Mouse (Mus musculus) gastrocnemius, postnatal 14 days (tissue): ENCODE measurements at regions not wholly inside any gene's neighbourhood (a gene's known extent, or its start where the extent isn't known, plus 50 kb on each side); places are given as distances from the start of the nearest gene placed in this dataset.
A peak's percentile ranks its signal among the peaks of the same experiment; 100 is the strongest.

Experiments used
- DNase-seq: peaks from one replicate; pipeline ENCODE4 v3.0.0; 2021; ENCODE audit warnings: mixed read lengths
- intact Hi-C: fragments of 180-260 bp; cut with DNase I; formaldehyde crosslinking; loops from one replicate; pipeline ENCODE4 v1.15.1; 2025; ENCODE audit warnings: low total_unique reads

DNA sequence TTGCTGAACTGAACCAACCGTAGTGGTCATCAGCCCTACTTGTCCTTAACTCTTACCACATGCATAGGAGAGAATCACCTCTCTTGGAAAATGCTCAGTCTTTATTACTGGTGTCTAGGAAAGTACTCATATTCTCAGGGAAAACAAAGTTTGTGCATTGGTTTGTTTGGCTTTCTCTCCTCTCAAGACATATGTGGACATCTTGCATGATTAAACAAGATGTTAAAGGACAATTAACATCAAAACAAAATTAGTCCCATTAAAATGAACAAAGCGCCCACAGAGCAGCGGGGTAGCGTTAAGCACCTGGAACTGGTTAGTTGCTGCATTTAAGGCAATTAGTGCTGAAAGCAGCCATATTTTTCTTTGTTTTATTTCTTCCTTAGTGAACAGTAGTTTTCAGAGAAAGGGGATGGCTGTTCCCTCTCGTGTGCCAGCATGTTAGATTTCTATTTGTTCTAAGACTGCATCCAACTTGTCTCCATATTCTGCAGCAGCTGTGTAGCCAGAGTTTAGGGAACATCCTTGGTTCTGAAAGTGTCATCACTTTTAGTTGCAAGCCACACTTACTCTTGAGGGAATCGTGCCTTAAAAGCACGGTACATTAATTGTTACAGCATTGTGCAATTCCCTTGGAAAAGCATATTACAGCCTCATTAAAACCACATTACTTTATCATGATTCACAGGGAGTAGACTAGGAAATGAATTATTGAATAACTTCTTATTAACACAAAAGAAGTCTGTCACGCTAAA is 137.7 kb downstream of the Ube2u start:
- intact Hi-C loops = no loop called here
- no peak for DNase-seq

DNA sequence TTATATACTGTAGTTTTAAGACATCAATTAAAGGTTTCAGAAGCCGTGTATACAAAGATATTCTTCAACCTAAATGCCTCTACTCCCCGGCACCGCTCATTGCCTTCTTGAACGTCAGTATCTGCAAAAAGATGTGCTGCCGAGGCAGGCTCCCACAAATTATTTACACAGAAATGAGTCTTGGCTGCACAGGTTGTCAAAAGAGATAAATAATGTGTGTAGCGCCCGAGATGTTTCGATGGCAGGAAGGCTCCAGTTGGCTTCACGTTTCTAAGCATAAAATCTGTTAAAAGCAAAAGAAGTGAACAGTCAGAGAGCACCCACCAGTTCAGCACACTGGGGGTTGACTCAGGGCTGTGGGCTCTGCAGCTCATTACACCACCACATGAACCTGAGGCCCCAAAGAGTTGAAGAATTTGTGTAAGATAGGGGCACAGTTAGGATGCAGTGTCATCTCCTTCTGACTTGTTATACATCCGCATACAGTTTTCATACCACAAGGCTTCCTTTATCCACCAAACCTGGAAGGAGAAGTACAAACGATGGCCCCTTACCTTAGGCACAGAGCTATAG is 138.4 kb downstream of the Ube2u start:
- no peak for DNase-seq

DNA sequence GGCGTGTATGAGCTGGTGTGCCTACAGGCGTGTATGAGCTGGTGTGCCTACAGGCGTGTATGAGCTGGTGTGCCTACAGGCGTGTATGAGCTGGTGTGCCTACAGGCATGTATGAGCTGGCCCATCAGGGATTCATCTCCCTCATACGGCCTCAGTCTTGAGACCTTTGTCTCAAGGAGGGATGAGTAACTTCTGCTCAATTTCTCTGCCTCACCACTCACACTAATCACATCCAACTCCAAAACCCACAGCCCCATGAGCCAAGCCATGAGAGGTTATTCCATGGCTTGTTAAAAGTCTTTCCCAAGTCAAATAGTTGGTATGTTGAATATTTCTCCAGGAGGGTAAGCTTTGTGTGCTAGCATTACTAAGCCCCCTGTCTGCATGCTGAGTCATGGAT is 146.0 kb downstream of the Ube2u start:
- DNase-seq = no peak
- intact Hi-C loops = no loop called here

More for the DNA sequence above, 138.4 kb downstream of the Ube2u start:
- intact Hi-C loops = no loop called here

DNA sequence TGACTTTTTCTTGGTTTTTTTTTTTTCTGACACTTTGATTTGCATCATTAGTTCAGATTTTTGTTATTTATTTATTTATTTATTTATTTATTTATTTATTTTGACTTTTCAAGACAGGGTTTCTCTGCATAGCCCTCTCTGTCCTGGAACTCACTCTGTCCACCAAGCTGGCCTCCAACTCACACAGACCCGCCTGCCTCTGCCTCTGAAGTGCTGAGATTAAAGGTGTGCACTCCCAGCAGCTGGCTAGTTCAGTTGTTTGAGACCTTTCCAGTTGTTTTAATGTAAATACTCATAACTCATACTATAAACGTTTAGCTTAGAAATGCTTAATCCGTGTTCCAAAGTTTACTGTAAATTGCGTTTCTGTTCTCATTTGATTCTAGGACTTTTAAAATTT is 147.9 kb downstream of the Ube2u start:
- intact Hi-C loops = no loop called here
- DNase-seq = no peak

DNA sequence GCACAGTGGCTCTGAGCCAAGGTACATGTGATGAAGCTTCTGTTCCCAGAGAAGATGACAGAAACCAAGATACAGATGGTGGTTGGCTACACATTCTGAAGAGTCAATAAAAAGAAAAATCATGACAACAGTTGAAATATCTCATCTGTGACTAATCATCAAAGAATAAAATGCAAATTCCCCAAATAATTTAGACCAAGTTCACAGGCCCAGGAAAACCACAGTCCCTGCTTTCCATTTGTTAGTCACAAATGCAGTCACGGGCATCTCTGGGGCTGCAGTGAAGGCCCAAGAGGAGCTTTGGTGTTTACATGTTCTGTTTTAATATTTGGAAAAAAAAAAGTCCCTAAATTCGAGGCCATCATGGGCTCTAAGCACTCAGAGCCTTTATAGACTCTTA is 142.1 kb upstream of the Cachd1 start:
- no peak for DNase-seq
- intact Hi-C loops = no loop called here

DNA sequence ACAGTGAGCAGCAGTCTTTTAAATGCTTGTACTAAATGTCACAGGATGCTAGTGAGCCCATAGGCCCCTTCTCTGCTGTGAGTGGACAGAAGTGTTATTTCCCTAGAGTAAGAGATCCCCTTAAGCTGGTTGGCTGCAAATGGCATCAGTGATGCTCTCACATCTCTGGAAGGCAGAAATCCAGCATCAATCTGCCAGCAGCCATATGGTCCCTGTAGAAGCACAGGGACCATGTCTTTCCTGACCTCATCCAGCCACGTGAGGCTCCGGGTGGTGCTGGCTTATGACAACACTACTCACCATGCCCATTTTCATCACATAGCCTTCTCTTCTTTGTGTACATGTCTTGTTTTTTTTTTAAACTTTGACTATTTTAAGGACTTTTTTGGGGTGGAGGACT is 138.9 kb upstream of the Cachd1 start:
- intact Hi-C loops = no loop called here
- DNase-seq = no peak

DNA sequence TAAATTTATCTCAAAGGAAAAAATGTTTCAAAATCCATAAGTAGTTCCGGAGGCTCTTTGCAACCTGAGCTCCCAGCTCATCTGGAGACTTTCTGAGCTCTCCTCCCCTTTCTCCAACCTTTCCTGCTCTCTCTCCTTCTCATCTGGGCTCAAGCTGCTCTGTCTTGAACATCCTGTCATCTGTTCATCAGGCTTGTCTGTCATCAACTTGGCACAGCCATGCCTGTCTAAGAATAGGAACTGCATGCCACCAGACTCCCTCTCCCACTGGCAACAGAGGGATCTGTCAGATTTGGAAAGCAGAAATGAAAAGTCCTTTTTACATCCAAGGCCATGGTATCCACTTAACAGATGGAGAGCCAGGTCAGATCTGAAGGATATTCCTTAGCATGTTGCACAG is 115.3 kb upstream of the Cachd1 start:
- DNase-seq = no peak
- intact Hi-C loops = no loop called here

DNA sequence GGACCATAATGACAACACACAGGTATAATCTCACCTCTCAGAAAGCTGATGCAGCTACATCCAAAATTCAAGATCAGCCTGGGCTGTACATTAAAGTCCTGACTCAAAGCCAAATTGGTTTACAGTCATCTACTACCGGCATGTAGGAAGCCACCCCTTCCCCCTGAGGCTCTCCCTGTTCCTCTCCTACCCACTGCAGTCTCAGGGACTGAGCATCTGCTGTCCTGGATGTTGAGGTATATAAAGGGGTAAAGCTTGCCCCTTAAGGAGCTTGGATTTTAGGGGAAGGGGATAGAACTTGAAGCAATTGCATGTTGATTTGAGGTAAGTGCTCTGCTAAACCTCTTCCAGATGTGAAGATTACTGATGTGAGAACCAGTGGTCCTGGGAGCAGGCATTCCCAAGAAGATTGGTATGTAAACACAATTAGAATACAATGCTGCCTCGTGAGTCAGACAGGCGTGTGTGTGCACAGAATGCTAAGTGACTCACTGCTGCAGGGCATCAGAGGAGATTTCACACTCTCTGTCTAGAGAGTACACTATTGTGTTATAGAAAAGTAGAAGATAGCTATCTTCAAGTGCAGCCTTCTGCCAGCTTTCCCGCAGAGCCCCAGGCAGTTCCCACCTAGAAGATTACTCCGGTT is 111.7 kb upstream of the Cachd1 start:
- no peak for DNase-seq
- intact Hi-C loops = no loop called here

DNA sequence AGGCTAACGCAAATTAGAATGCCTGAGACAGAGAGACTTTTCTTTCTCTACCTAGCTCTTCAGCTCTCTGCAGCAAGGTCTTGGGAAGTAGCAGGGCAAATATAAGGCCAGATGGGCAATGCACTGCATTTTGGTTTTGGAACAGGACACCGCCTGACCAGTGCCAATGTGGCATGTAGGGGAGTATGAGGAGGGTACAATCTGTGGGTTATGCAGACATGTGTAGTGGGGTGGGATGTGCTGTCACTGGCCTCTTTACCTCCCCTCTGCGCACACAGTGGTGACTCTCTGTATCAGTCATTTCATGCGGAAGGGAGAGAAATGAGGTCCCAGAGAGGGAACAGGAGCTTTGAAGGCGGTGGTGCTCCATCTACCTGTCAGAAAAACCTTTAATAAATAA is 105.9 kb upstream of the Cachd1 start:
- no peak for DNase-seq
- intact Hi-C loops = no loop called here

DNA sequence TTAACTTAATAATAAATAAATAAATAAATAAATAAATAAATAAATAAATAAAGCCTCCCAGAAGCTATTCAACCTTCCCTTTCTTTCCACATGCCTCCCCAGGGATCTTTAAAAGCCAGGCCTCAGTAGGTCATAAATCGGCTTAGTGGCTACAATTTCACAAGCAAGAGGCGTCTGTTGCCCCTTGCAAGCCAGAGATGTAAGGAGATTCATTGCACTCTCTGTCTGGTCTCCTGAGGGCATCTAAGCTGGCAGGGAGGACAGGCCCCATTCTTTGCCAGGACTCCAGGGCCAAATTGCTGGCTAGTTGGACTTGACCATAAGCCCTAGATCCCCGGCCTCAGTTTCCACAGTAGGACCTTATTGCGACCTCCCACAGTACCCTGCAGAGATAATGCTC is 101.6 kb upstream of the Cachd1 start:
- intact Hi-C loops = no loop called here
- no peak for DNase-seq

DNA sequence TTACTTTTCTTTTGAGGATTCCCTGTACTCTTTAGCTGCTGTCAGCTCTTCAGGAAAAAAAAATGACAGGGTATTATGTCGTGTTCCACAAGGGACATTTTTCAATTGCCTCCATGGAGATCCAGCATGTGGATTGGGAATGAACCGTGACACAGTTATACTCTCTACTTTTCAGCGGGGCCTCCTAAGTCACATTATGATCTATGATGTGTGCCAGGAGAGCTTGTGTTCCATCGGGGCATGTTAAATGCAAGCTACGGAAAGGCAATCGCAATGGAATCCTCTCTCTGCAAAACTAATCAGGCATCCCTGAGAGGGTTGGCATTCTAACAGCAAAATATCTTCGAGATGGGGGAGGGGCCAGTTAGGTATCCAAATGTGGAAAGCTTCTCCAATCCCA is 92.7 kb upstream of the Cachd1 start:
- intact Hi-C loops = no loop called here
- DNase-seq = no peak

DNA sequence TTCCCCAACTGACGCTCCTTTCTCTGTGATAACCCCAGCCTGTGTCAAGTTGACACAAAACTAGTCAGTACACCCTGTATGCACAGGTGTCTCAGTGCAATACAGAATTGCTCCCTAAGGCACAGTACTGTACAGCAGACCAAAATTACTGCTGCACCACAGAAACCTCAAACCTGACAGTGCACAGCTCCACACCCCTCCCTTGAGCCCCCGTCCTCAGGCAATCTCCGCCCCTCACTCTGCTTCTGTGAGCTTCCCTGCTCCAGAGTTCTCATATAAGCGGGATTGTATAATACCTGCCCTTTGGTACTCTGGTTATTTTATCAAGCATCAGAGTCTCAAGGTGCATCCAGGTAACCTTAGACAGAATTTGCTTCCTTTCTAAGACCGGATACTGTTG is 76.5 kb upstream of the Cachd1 start:
- intact Hi-C loops = no loop called here
- no peak for DNase-seq

DNA sequence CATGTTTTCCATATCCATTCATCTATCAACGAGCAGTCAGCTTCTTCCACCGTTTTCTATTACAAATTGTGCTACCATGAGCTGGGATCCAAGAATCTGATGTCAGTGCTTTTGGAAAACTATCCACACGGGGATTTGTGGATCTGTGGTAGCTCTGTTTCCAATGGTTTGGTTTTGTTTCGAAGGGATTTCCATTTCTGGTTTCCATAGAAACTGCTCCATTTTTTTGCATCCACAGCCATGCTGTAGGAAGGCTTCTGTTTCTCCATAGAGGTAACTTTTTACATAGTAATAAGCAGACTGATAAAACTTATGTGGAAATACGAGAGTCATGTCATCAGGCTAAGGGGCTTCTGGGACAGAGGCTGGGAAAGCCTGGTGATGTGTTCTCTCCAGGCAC is 76.1 kb upstream of the Cachd1 start:
- intact Hi-C loops = no loop called here
- no peak for DNase-seq

DNA sequence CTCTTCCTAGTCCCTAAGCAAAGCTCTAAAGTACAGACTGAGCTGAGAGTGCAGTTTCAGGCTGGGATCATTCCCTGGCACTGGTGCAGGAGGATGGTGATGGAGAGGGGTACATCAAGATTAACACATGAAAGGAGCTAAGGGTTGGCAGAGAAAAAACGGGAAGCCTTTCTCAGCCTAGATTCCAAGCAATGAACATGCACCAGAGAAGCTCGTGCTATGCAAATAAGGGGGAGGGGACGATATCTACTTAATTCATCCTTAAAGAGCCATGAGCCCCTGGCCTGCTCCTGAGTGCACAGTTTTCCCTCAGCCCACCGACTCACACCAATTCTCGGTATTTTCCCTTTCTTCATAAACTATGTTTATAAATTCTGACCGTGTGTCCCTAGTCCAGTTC is 70.5 kb upstream of the Cachd1 start:
- intact Hi-C loops = no loop called here
- DNase-seq = no peak

DNA sequence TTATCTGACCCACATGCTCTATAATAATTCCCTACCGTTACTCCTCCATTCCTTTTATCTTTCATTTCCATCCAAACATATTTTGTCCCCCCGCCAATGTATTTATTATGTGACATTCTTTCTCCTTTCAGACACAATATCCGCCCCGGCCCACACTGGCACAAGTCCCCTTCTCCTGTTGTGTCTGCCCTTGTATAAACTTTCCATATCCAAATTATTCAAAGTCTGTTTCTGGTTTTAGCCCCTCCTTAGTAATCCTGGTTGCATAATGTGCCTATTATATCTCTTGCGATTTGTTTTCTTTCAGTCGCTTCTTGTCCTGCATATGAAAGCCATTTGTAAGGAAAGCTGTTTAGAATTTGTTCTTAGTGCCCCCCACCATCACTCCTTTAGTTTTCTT is 69.3 kb upstream of the Cachd1 start:
- DNase-seq = no peak
- intact Hi-C loops = no loop called here

DNA sequence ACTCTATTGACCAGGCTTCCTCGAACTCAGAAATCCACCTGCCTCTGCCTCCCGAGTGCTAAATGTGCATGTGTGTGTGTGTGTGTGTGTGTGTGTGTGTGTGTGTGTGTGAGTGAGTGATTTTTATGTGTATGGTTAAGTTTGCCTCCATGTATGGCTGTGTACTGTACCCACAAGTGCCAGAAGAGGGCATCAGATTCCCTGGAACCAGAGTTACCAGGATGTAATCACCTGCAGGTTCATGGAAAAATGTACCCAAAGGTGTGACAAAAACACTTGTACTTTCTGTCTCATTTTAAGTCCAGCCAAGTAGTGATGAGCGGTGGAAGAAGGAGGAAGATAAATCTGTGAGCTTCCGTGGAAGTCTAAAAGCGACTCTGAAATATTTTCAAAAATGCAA is 68.2 kb upstream of the Cachd1 start:
- no peak for DNase-seq
- intact Hi-C loops = no loop called here

DNA sequence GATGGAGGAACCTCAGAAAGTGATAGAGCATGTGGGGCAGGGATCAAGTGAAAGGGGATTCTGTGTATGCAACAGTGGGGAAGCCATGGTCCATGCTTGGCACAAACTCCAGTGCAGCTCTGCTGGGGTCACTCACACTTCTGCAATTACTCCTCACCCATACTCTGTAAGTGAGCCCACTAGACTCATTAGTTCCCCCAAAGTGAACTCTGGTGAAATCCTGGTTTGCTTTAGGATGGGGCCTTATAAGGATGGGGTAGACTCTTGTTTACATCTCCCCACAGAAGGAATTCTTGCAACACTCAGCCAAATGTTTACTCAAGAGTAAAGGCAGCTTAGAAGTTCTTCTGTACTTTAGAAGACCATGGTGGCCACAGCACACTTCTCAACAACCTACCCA is 62.2 kb upstream of the Cachd1 start:
- DNase-seq = no peak
- intact Hi-C loops = no loop called here

DNA sequence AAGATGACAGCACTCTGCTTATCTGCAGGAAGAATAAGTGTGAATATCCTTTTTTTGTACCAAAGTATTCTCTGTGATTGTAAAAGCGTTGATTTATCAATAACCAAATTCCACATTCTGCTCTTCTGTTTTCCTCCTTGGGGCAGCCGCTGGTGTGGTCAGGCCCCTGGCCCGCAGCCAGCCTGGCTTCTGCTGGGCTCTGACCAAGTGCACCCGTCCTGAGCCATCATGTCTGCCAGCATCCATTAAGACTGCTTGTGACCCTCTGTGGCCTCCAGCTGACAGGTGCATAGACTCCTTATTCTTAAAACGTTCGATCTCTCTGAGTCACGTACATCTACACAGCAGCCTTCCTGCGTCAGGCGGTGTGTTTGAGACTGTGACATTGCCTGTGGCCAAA is 58.9 kb upstream of the Cachd1 start:
- intact Hi-C loops = no loop called here

DNA sequence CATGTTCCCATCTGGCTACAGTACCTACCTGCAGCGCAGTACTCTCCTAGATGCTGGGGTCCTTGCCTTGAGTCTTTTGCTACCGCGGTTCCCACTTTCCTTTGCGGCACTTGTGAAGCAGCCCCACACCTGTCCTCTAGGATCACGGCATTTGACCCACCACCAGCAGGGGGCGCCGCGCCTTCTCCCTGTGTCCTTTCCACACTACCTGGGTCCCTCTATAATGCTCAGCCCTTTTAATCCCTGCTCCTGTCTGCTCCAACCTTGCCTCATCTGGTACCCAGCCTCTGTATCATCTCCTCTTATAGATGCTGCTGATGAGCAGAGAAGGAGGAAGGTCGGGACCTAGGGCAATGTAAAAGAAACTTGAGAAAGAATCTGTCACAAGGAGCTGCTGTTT is 53.9 kb upstream of the Cachd1 start:
- DNase-seq = peak; percentile 57
- intact Hi-C loops = loop anchor here (10.0 kb wide), 1 partner anchor 262 kb away; no protein-coding TSS in a partner anchor

More for the DNA sequence above, 58.9 kb upstream of the Cachd1 start:
- DNase-seq = no peak

DNA sequence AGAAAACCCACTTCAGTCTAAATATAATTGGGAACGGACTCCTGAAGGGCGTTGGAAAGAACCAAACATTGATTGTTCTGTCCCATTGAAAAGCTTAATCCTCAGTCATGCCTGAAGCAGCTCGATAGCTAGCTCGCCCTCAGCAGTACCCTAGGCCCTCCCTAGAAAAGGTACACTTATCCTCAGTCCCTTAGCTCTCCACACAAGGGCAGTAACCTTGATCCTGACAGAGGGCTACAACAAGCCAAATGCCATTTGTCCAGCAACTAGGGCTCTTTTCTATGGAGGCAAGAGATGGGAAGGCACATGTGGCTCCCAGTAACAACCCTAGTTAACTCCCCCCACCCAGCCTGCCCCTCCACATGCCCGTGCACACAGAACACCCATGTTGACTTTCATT is 53.4 kb upstream of the Cachd1 start:
- intact Hi-C loops = loop anchor here (10.0 kb wide), 1 partner anchor 262 kb away; no protein-coding TSS in a partner anchor
- DNase-seq = no peak

DNA sequence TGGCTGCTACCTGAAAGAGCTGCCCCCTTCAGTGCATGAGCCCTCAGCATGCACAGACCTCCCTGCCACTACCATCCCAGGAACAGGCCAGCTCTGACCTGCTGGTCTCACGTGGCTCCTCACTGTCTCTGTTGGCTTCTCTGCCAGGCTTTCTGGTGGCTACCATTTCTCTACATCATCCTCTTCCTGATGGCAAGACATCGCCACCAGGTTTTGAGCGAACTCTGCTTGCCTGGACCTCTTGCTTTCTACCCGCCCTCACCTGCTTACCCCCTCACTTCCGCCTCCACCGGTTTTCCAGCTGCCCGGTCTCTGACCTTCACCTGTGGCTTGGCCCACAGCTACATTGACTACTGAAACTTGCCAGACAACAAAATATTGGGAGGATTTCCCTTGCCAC is 50.7 kb upstream of the Cachd1 start:
- intact Hi-C loops = loop anchor here (10.0 kb wide), 1 partner anchor 259 kb away; no protein-coding TSS in a partner anchor

More for the DNA sequence above, 50.7 kb upstream of the Cachd1 start:
- no peak for DNase-seq
